Mouse (Mus musculus): ENCODE data around the gene Zzz3.

GRCm38 (mm10) chr3:152497084-152497483 lies 101.8 kb downstream of the Zzz3 start:
- TF ChIP-seq POLR2A (IDR thresholded peaks at IDR 0.05; ENCODE audit: low read depth, low read length) (no peak), CTCF (conservative IDR thresholded peaks at IDR 0.05; ENCODE audit: insufficient read depth, insufficient read length, low read depth, low read length) (no peak)
